Mouse (Mus musculus) urinary bladder, adult 18-20 months (tissue): ENCODE measurements around the gene B230219D22Rik.

Experiments
- DNase-seq, 2 experiments: peaks; one replicate each; pipeline ENCODE4 v3.0.0; 2022; ENCODE audit warnings: low spot score in 2 of 2, mixed read lengths in 2 of 2

B230219D22Rik gene

GRCm38 (mm10) chr13:55727120-55727838 is 34.4 kb downstream of the B230219D22Rik start, which contains the start of gene Pcbd2:
Gene Pcbd2, plus strand, starts transcription at chr13:55727368.
- peak; percentile 79 to 81 for DNase-seq

GRCm38 (mm10) chr13:55727839-55728238 is 34.9 kb downstream of the B230219D22Rik start:
- peak; percentile 40 to 62 for DNase-seq

- DNase-seq = no peak
These were observed 37.8 kb downstream of the B230219D22Rik start for GRCm38 (mm10) chr13:55730716-55731115.

GRCm38 (mm10) chr13:55732121-55732520 is 39.2 kb downstream of the B230219D22Rik start:
- no peak for DNase-seq

GRCm38 (mm10) chr13:55733628-55734502 is 40.9 kb downstream of the B230219D22Rik start:
- peak; percentile 21 to 33 for DNase-seq

- no peak for DNase-seq
These were observed 45.0 kb downstream of the B230219D22Rik start for GRCm38 (mm10) chr13:55737885-55738284.

GRCm38 (mm10) chr13:55742306-55742705 is 49.4 kb downstream of the B230219D22Rik start:
- DNase-seq = no peak
